Mouse (Mus musculus) gonadal fat pad, adult 2 months (tissue): ENCODE results near the gene Cd19. TPM values are rescaled to one million over a fixed set of nuclear protein-coding genes. Genes with fewer than 3 reads are reported as not detected.
A peak's percentile ranks its signal among the peaks of the same experiment; 100 is the strongest.

ENCODE experiments used
- DNase-seq: peaks from one replicate; pipeline ENCODE4 v3.0.0-alpha.2; 2012; ENCODE audit warnings: low read depth
- polyA plus RNA-seq: library from polyadenylated mRNA; depleted of rRNA; stranded (reverse); fragments of >200 nt; gene quantifications from 2 replicates; pipeline ENCODE4 v1.2.3, GENCODE M21; 2012; rRNA removed

Cd19 gene
- polyA plus RNA-seq, 1 experiment, result 0.95 TPM

DNA sequence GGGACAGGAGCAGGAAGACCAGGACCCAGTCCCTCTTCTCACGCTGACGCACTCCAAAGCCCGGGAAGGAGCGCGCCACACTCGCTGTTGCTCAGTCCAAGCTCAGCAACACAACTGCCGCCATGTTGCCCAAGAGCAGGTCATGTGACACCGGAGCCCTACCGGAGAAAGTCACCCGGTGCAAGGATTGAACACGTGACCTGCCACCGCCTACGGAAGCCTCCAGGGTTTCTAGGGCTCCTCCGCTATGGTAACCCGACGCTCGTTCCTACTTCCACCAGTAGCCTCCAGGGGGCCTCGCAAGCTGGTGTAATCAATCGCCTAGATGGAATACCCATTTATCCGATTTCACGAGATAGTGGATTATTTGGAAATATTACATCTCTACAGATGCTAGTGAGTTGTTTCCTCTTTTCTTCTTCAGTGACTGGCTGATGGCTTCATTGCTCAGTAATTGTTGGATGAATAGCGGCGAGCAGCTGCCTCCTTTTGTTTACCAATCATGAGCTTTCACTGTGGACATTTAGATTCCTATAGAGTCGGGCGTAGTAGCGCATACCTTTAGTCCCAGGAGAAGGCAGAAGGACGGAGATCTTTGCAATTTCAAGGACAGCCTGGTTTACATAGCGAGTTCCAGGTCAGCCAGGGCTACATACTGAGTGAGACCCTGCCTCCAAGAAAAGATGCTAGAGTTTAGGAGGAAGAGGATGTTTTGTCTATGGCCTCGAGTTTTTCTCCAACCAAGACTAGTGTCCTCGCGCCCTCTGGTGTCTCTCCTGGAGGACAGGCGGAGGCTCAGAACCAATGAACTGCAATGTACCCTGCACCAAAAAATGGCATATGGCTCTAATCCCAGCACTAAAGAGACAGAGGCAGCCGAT is 37.2 kb downstream of the Cd19 start, which contains the start of gene Spns1:
Spns1 (minus strand) TSS at position 173 of the 881 bp plus-strand sequence.
- peak; percentile 82 for DNase-seq

GRCm38 (mm10) chr7:126376903-126377277 is 37.8 kb downstream of the Cd19 start:
- no peak for DNase-seq

GRCm38 (mm10) chr7:126375012-126375411 is 39.7 kb downstream of the Cd19 start:
- DNase-seq, result no peak

DNA sequence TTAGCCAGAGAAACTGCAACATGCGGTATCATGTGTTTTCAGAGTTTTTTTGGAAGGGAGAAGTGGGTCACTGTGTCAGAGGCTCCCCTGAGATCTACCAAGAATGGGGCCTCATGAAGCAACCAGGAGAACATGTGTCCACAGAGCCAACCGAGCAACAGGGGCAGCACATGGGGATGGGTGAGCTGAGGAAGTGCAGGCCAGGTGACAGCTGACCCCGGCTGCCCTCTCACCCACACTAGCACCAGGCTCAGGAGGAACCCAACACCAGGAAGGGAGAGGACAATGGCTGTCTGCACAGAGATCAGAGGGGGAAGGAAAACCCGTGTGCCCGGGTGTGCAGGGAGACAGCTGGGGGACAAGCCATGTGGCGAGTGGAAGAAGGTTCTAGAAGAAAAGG is 40.2 kb downstream of the Cd19 start:
- no peak for DNase-seq

DNA sequence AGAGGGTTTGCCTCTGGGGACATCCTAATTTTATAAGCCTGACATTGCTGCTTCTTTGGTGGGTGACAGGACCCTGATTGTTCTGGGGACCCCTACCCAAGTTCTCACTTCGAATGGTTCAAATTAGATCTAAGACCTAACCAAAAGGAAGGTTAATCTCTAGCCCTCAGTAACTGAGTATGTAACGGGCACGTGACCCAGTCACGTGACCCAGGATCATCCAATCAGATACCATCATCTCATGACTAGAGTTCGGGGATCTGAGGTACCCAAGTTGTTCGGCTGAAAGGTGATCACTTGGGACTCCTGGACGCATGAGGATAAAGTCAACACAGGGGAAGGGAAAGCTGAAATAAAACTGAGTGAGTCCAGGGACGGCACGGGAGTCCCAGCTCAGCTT is 41.7 kb downstream of the Cd19 start:
- no peak for DNase-seq

- DNase-seq, result no peak
These were observed 45.3 kb downstream of the Cd19 start, which contains the start of gene Lat for GRCm38 (mm10) chr7:126369393-126369792. Gene Lat (minus strand): TSS chr7:126369570.

GRCm38 (mm10) chr7:126368367-126368766 is 46.3 kb downstream of the Cd19 start:
- no peak for DNase-seq

GRCm38 (mm10) chr7:126367636-126368035 is 47.1 kb downstream of the Cd19 start:
- DNase-seq, result no peak

DNA sequence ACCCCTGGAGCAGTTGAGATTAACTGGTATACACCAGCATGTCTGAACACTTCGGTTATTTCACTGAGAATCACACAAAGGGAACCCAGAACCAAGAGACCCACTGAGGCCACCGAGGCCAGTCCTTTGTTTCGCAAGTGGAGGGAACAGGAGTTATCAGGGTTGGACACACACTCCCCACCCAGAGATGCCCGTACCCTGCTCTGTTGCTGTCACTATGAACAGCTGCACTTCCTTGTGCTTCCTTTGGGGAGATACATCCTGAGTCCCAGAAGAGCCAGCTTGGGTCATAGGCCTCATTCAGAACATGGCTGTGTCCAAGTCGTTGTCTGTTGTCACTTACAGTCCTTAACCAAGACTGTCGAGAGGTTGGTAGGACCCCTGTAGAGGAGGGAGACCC is 51.7 kb downstream of the Cd19 start:
- no peak for DNase-seq

DNA sequence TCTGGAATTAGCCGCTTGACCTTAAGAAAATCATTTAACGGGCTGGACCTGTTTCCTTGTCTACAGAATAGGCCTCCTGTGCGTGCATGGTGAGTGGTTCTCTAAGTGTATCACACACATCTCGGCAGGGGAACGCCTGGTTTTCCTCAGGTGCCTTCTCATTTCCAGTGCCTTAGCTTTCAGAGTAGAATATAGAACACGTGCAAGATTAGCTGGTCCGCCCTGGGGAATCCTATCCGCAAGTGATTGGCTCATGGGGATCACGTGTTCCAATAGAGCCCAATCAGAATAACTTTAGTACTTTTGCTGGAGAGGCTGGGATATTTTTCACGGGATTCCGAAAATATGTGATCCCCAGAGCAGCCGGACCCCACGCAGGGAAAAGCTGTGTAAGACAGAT is 55.6 kb downstream of the Cd19 start:
- no peak for DNase-seq

Other genes starting within 250 kb of the Cd19 start
- 133 and 151 TPM in 2 replicates for gene Xpo6, start 214.4 kb downstream of the Cd19 start, polyA plus RNA-seq
- gene Sbk1, start 142.3 kb downstream of the Cd19 start, polyA plus RNA-seq, result 26.5 and 32.0 TPM in 2 replicates
- 10.7 TPM in 2 replicates for gene Lat, start 45.3 kb downstream of the Cd19 start, polyA plus RNA-seq
- gene Spns1, start 37.4 kb downstream of the Cd19 start, polyA plus RNA-seq, result 144 and 156 TPM in 2 replicates
- 4.7 and 6.4 TPM in 2 replicates for gene Nfatc2ip, start 18.2 kb downstream of the Cd19 start, polyA plus RNA-seq
- 26.0 and 28.2 TPM in 2 replicates for gene Rabep2, start 13.9 kb upstream of the Cd19 start, polyA plus RNA-seq
- 1.7 and 8.0 TPM in 2 replicates for gene Atp2a1, start 48.2 kb upstream of the Cd19 start, polyA plus RNA-seq
- gene Sh2b1, start 60.5 kb upstream of the Cd19 start, polyA plus RNA-seq, result 40.5 and 48.0 TPM in 2 replicates
- gene Tufm, start 72.5 kb upstream of the Cd19 start, polyA plus RNA-seq, result 92.1 and 92.3 TPM in 2 replicates
- 82.8 and 104 TPM in 2 replicates for gene Atxn2l, start 88.5 kb upstream of the Cd19 start, polyA plus RNA-seq
- 111 and 114 TPM in 2 replicates for gene Eif3c, start 151.5 kb upstream of the Cd19 start, polyA plus RNA-seq
- gene Apobr, start 170.1 kb upstream of the Cd19 start, polyA plus RNA-seq, result 22.4 and 30.5 TPM in 2 replicates
- 76.8 and 98.2 TPM in 2 replicates for gene Cln3, start 170.9 kb upstream of the Cd19 start, polyA plus RNA-seq
- gene Il27, start 180.1 kb upstream of the Cd19 start, polyA plus RNA-seq, result 0.13 TPM in 1 of 2 replicates, not detected in the other
- gene Nupr1, start 216.0 kb upstream of the Cd19 start, polyA plus RNA-seq, result 49.9 and 55.5 TPM in 2 replicates
- 25.4 and 48.2 TPM in 2 replicates for gene Sgf29, start 234.4 kb upstream of the Cd19 start, polyA plus RNA-seq